Mouse (Mus musculus): ENCODE results near the gene Rep15.

Rep15 gene

DNA sequence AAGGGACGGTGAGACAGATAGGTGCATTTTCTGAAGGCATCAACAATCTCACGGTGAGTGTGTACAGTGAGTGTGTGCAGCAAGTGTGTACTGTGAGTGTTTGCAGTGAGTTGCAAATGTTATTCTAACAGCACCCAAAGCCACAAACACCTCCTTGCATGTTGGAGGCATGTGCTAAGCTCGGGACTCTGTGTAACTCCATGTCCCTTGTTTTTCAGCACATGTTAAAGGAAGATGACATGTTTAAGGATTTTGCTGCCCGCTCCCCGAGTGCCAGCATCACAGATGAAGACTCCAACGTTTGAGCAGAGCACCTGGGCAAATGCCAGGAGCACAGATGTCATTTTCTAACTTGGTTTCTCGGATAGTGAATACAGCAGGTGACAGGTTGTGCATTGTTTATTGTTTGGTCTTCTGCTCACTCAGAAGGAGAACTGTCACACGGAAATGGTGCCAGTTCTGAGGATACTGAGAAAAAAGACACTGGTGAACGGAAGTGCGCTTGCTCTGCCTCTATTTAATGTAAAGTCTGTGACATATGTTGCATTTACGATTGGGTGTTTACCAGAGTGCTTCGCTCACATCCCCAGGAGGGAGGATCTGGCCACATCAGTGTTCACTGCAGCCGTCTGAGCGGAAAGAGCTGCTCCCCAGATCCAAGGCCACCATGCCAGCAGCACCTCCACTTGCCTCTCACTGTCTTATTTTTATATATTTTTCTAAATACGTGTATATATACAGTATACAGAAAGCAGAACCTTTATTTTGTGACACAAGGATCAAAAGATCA is 2.1 kb upstream of the Rep15 start:
- DNase-seq (ENCODE audit: low spot score): no peak

DNA sequence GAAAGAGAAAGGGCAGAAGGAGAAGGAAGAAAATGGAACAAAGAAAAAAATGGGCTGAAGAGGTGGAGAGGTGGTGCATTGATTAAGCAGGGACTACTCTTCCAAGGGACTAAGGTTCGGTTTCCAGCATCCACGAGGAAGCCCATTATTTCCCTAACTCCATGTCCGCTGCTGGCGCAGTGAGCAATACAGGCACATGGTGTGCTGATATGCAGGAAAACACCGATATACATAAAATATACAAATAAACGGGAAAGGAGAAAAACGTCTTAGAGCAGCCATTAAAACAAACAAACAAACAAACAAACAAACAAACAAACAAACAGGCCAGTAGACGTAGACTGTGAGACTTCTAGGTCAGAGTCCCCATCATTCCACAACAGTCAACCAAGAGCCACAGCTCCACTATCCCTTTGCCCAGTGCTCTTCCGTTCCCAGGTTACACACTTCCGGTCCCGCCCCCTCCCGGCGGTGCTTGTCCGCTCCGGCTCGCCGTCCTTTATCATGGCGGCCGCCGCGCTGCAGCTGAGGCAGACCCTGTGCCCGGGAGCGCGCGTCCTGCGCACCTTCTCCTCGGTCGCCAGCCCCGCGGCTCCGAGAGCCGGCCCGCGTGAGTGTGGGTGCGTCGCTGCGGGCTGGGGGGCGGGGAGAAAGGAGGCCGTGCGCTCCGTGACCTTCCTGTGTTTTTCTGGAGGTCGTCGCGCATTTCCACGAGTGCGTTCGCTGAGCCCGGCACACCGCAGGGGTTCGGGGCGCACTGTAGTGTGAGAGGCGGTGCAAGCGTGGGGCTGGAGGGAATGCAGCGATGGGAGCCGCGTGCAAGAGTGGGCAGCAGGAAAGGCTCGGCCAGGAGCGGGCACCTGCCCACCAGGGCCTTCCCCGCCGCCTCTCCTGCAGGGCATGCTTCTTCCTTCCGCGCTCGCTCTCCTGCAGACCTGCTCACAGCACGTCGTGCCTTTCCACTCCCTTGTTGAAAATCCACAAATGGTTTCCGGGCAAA is 10.2 kb downstream of the Rep15 start, which contains the start of gene Mrps35:
TSS of gene Mrps35 (plus strand) at position 474 of the 1,000 bp plus-strand sequence.
- DNase-seq (ENCODE audit: low spot score): peak; percentile 87

GRCm38 (mm10) chr6:147043633-147044032 is 11.2 kb downstream of the Rep15 start:
- no peak for DNase-seq (ENCODE audit: low spot score)

GRCm38 (mm10) chr6:147049239-147049805 is 16.9 kb downstream of the Rep15 start:
- DNase-seq (ENCODE audit: low spot score): no peak

DNA sequence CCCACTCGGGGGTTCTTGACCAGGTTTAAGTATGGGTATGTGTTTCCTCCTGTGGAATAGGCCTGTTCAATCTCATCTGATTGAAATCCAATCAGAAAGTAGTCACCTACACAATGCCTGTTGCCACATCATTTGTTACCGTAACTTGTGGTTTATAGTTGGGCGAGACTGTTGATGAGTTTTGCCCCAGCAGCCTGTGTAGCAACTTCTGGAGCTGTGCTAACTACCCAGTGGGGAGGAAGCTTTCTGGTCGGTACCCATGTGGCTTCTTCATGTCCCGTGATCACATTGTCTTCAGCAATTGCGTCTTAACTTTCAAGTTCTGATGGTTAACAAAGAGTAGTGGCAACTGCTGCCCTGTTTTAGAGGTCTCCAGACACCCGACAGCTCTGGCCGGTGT is 19.3 kb downstream of the Rep15 start:
- DNase-seq (ENCODE audit: low spot score): no peak

- DNase-seq (ENCODE audit: low spot score): no peak
Observed at GRCm38 (mm10) chr6:147052440-147052839, 20.1 kb downstream of the Rep15 start.

DNA sequence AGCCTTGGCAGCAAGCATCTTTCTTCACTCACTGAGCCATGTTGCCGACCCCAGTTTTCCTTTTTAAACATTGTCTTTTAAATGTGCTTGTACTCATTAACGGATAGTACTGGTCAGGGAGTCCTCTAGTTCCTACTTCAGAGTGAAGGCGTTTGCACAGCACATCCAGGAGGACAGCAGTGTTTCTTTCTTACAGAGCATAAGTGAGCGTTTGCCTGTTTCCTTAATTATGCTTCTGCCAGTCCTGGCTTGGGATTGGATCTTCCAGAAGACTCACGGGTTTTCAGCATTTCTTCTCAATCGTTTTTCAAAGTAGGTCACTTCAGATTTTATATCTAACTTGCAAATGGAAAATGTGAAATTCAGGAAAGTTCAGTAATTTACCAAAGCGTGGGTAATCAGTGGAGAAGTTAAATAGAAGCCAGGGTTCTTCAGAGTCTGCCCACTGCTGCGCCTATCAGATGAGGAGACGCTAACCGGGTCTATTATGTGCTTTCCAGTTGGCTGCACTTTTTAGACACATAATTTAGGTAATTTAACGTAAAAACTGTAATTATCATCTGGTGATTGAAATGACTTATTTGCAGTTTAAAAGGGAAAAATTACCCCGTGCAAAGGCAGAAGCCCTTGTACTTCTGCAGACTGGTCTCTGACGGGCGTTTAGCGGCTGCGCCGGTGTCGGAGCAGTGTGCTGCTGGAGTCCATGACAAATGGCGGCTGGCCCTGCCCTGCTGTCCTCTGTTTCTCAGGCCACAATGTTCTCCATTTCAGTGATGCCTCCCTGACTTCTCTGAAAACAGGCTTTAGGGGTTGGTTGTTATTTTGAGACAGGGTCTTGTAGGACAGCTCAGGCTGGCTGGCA is 21.6 kb downstream of the Rep15 start:
- DNase-seq (ENCODE audit: low spot score): no peak

GRCm38 (mm10) chr6:147055374-147055977 is 23.1 kb downstream of the Rep15 start:
- DNase-seq (ENCODE audit: low spot score): no peak

DNA sequence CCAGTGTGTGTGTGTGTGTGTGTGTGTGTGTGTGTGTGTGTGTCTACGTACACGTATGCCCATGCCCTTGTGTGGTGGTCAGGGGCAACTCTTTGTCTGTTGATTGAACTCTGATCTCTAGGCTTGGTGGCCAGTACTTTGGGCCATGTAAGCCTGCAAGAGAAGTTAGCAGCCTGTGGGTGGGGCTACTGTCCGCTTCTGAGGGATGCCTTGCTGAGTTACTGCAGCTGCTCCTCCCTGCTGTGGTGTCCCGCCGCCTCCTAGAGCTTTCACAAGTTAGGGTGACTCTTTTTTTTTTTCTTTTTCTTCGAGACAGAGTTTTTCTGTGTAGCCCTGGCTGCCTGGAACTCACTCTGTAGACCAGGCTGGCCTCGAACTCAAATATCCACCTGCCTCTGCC is 26.9 kb downstream of the Rep15 start:
- no peak for DNase-seq (ENCODE audit: low spot score)

- no peak for DNase-seq (ENCODE audit: low spot score)
Observed at GRCm38 (mm10) chr6:147061630-147062029, 29.2 kb downstream of the Rep15 start.

DNA sequence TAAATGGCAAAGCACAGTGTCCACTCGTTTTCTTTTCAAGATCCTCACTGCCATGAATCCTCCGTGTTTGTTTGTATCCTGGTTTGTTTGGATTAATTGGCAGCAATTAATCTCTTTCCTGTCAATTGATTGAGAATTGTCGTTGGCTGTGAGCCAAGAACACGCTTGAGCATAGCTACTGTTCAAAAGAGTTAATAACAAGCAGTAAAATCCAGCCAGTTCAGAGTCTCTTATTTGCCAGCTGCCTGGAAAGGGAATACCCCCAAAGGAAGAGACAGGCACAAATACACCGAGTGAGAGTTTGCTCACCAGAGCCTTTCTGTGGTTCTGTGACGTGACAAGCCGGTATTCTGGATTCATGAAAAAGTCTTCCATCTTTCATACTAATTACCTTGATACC is 29.6 kb downstream of the Rep15 start:
- DNase-seq (ENCODE audit: low spot score): no peak

DNA sequence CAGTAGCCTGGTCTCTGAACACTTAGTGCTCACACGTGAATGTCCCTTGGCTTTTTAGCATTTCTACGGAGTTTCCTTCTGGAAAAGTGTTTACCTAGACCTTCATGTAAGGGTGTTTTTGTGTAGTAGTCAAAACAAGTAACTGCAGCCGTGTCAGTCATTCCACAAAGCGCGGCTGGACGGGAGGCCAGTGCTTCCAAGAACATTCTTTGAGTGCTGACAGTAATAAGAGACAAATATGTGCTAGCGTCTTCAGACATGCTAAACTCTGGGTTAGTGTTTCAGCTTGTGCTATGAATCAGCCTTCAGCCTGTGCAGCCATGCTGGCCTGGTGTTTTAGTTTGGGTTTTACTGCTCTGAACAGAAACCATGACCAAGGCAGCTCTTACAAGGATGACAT is 30.3 kb downstream of the Rep15 start:
- DNase-seq (ENCODE audit: low spot score): no peak

GRCm38 (mm10) chr6:147064226-147064943 is 32.0 kb downstream of the Rep15 start:
- no peak for DNase-seq (ENCODE audit: low spot score)

GRCm38 (mm10) chr6:147064944-147065261 is 32.5 kb downstream of the Rep15 start:
- no peak for DNase-seq (ENCODE audit: low spot score)

DNA sequence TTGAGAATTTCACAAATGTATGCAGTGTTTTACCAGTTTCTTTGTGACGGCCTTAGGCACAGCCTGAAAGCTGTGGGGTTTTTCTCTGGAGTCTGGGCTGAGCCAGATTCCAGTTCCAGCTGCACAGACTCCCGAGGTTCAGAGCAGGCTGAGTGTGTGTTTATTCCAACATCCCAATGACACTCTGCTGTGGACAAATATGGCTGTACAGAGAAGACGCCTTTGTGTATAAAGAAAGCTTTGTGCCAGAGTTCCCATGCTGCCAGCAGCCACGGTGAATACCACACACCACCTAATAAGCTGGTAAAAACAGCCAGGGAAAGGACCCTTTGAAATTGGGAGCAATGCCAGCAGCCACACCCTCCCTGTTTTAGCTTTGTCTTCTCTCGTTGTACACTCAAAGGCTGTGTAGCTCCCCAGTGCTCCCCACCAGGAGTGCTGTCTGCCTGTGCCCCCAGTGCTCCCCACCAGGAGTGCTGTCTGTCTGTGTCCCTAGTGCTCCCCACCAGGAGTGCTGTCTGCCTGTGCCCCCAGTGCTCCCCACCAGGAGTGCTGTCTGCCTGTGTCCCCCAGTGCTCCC is 43.5 kb downstream of the Rep15 start:
- DNase-seq (ENCODE audit: low spot score): no peak

DNA sequence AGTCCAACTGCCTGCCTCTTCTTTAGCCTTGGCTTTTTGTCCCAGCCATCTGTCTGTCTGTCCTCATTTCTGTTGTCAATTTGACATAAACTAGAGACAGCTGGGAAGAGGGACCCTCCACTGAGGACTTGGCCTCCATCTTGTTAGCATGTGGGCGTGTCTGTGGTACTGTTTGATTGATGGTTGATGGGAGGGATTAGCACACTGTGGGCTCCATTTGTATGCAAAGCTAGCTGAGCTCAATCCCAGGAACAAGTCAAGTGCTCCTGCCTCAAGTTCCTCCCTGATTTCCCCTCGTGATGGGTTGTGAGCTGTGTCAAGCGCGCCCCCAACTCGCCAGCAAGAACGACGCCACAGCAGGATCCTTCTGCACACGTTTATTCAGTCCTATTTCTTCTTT is 44.5 kb downstream of the Rep15 start:
- DNase-seq (ENCODE audit: low spot score): no peak

- no peak for DNase-seq (ENCODE audit: low spot score)
Observed at GRCm38 (mm10) chr6:147079919-147080318, 47.5 kb downstream of the Rep15 start.
